Mouse (Mus musculus) kidney, embryonic 15.5 days (tissue): ENCODE measurements around the gene Serpina7. TPM values are rescaled to one million over a fixed set of nuclear protein-coding genes. Genes with fewer than 3 reads are reported as not detected.

ENCODE experiments used
- ATAC-seq: fragments of 200-750 bp; cut with Nextera tagmentation; replicated peaks from 2 replicates; pipeline ENCODE4 v1.8.0; 2017; ENCODE audit warnings: moderate TSS enrichment; ENCODE audit not compliant: low FRiP score
- H3K27ac ChIP-seq: fragments of 300-500 bp; sonication (generic); 2 replicates; pipeline ENCODE4 v1.5.1; 2015; ENCODE audit warnings: mild to moderate bottlenecking, inconsistent platforms
- H3K27me3 ChIP-seq: fragments of 300-500 bp; sonication (generic); 2 replicates; pipeline ENCODE4 v1.6.1; 2015; ENCODE audit warnings: inconsistent platforms
- H3K36me3 ChIP-seq: fragments of 300-500 bp; sonication (generic); 2 replicates; pipeline ENCODE4 v1.6.1; 2015; ENCODE audit warnings: inconsistent platforms
- H3K4me1 ChIP-seq: fragments of 300-500 bp; sonication (generic); 2 replicates; pipeline ENCODE4 v1.6.1; 2015; ENCODE audit warnings: inconsistent platforms
- H3K4me2 ChIP-seq: fragments of 300-500 bp; sonication (generic); 2 replicates; pipeline ENCODE4 v1.6.1; 2015; ENCODE audit warnings: moderate library complexity, mild to moderate bottlenecking, inconsistent platforms
- H3K4me3 ChIP-seq: fragments of 300-500 bp; sonication (generic); replicated peaks from 2 replicates; pipeline ENCODE4 v1.5.1; 2015; ENCODE audit warnings: mild to moderate bottlenecking, inconsistent platforms
- H3K9ac ChIP-seq: fragments of 300-500 bp; sonication (generic); 2 replicates; pipeline ENCODE4 v1.6.1; 2015; ENCODE audit warnings: mild to moderate bottlenecking, inconsistent platforms
- H3K9me3 ChIP-seq: fragments of 300-500 bp; sonication (generic); replicated peaks from 2 replicates; pipeline ENCODE4 v1.6.1; 2016; ENCODE audit warnings: inconsistent platforms
- WGBS: fragments of 180-500 bp; shearing (Covaris S2); methylation state at CpG from one replicate; pipeline ENCODE4 v1.1.7; 2015; ENCODE audit warnings: mixed read lengths; 5-methylcytosine and 5-hydroxymethylcytosine counted together
- polyA plus RNA-seq: library from polyadenylated mRNA; unstranded; fragments of >200 nt; fragmentation: Nextera tagmentation; extraction: Ambion mirVana; gene quantifications from 2 replicates; pipeline ENCODE4 v1.2.1, GENCODE M21; 2015

The Serpina7 gene
- polyA plus RNA-seq = not detected in 2 replicates

GRCm38 (mm10) chrX:139085077-139085476, at the start of gene Serpina7:
Gene Serpina7 (minus strand): TSS chrX:139085236.
- Histone ChIP-seq H3K9me3 (no peaks in the 10 kb centered on the region), H3K4me2 (no peak within 1 kb of the TSS), H3K27ac (no peak within 1 kb of the TSS), H3K4me3 (no peak within 1 kb of the TSS), H3K9ac (no peak within 1 kb of the TSS), H3K27me3 (peaks cover 4% of the 10 kb centered on the region; the same call in 1 of the 2 replicates), H3K36me3 (no peaks in the 10 kb centered on the region), H3K4me1 (no peaks in the 10 kb centered on the region)
- ATAC-seq = no peak

DNA sequence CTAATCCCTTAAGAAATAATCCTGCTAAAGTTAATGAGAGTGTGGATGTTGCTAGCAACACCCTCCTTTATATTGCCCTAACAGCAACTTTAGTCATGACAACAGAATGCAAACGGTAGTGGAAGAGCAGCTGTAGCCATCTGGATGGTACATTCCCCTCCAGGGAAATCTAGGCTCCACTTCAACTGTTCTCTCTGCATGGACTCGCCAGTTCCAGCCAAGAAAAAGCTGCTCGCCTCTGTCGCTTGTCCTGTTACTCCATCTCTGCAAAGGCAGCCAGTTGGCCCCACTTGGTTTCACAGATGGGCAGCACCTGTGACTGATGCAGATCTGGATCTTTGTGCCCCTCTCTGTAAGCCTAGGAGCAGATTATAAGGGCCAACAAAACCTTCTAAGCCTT, 49.0 kb upstream of the Serpina7 start:
- H3K36me3 ChIP-seq = no peaks in the 10 kb centered on the region
- H3K27me3 ChIP-seq = 0 out of 2 replicates have a peak, but pooled peaks cover 5% of the 10 kb centered on the region
- H3K9ac ChIP-seq = no peak overlapping the region
- H3K4me3 ChIP-seq = no peak overlapping the region
- no peak overlapping the region for H3K27ac ChIP-seq
- ATAC-seq = no peak
- no peak overlapping the region for H3K4me2 ChIP-seq
- H3K9me3 ChIP-seq = no peaks in the 10 kb centered on the region
- WGBS = 66% methylated on average over 4 of the region's 4 CpGs
- no peaks in the 10 kb centered on the region for H3K4me1 ChIP-seq

DNA sequence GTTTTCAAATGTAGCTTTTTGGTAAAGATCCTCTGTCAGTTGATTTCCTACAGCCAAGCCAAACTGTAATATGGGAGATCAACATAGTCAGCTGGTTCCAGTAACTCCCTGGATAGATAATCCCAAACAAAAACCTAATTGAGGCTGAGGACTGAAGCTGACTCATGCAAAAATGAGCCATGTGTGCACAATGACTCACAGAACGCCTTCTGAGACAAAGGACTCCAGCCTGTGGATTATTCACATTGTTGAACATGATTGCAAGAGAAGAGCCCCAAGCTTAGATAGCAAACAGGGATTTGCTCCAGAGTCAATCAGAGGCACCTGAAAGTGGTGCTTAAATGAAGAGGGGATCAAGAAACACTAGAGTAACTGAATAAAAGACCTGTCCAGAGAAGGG, 12.2 kb upstream of the Serpina7 start:
- WGBS = 66% methylated on average over 1 of the region's 1 CpGs
- Histone ChIP-seq H3K4me3 (no peak overlapping the region), H3K4me2 (no peak overlapping the region), H3K36me3 (no peaks in the 10 kb centered on the region), H3K9me3 (no peaks in the 10 kb centered on the region), H3K4me1 (no peaks in the 10 kb centered on the region), H3K9ac (no peak overlapping the region), H3K27me3 (peaks cover 4% of the 10 kb centered on the region), H3K27ac (no peak overlapping the region)
- no peak for ATAC-seq

DNA sequence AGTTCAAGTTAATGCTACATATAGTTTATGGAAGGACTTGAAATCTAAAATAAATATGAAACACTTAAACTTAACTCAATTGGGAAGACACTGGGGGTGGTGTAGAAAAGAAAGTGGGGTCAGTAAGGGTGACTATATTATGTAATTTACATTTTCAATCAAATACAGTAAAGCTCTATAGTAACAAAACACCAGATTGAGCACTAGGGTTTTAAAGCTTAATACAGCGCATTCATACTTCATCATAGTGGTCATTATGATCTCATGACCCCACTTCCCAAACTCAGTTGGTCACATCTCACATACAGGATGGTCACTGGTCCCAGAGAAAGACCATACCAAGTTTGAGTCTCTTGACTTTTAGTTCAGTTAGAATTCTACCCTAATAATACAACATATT, 907 bp upstream of the Serpina7 start, which contains the start of gene 4930513O06Rik:
Gene 4930513O06Rik (plus strand): TSS at position 301 of the 400 bp plus-strand sequence.
- no peak within 1 kb of the TSS for H3K9ac ChIP-seq
- no peak within 1 kb of the TSS for H3K4me2 ChIP-seq
- H3K4me3 ChIP-seq = no peak within 1 kb of the TSS
- no peaks in the 10 kb centered on the region for H3K4me1 ChIP-seq
- no peaks in the 10 kb centered on the region for H3K9me3 ChIP-seq
- H3K36me3 ChIP-seq = no peaks in the 10 kb centered on the region
- WGBS = 93% methylated on average over 1 of the region's 1 CpGs
- no peak for ATAC-seq
- H3K27me3 ChIP-seq = peaks cover 4% of the 10 kb centered on the region
- H3K27ac ChIP-seq = no peak within 1 kb of the TSS

DNA sequence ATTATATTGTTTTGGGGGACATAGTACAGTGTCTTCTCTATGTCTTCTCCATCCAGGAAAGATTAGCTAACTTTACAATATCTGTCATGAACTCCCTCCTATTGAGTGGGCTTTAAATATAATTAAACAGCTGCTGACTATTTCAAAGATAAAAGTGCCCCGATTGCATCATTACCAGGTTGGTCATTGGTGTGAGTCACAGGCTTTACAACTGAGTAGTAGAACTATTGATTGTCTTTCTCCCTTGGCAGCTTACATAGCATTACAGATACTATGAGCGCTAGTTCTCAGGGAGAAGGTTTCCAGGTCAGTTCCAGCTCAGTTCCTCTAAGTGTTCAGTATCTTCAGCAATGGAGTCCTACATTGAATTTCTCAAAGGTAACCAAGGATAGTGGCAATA, 6.5 kb downstream of the Serpina7 start:
- Histone ChIP-seq H3K27me3 (peaks cover 2% of the 10 kb centered on the region; the same call in 1 of the 2 replicates), H3K36me3 (no peaks in the 10 kb centered on the region), H3K27ac (no peak overlapping the region), H3K4me2 (no peak overlapping the region), H3K9ac (no peak overlapping the region), H3K9me3 (no peaks in the 10 kb centered on the region), H3K4me3 (no peak overlapping the region), H3K4me1 (no peaks in the 10 kb centered on the region)
- ATAC-seq = no peak
- WGBS = 88% methylated on average over 2 of the region's 2 CpGs

- Histone ChIP-seq H3K9ac (no peak overlapping the region), H3K4me1 (no peaks in the 10 kb centered on the region), H3K9me3 (no peaks in the 10 kb centered on the region), H3K36me3 (no peaks in the 10 kb centered on the region), H3K27me3 (no peaks in the 10 kb centered on the region), H3K4me2 (no peak overlapping the region), H3K4me3 (no peak overlapping the region), H3K27ac (no peak overlapping the region)
- whole genome bisulfite sequencing = 79% methylated on average over 5 of the region's 5 CpGs
- ATAC-seq = no peak
Observed at GRCm38 (mm10) chrX:139064078-139064477, 21.0 kb downstream of the Serpina7 start.

DNA sequence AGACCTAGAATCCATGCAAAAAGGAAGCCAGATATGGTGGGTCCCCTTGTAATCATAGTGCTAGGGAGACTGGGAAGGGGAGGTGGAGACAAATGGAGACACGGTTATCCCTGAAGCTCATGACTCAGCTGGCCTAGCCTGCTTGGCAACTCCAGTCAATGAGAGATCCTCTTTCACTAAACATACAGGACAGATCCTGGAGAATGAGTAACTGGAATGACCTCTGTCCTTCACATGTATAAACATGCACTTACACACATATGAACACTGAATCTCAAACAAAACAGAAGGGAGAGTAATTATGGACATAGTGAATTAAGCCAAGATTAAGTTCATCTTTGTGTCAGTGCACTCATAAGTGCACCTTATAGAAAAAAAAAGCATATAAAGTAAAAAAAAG, 31.9 kb downstream of the Serpina7 start:
- H3K36me3 ChIP-seq = no peaks in the 10 kb centered on the region
- H3K9ac ChIP-seq = no peak overlapping the region
- 73% methylated on average over 1 of the region's 1 CpGs for whole genome bisulfite sequencing
- H3K27ac ChIP-seq = no peak overlapping the region
- no peaks in the 10 kb centered on the region for H3K4me1 ChIP-seq
- H3K9me3 ChIP-seq = no peaks in the 10 kb centered on the region
- no peak overlapping the region for H3K4me3 ChIP-seq
- H3K4me2 ChIP-seq = no peak overlapping the region
- ATAC-seq = no peak
- 0 out of 2 replicates have a peak, but pooled peaks cover 4% of the 10 kb centered on the region for H3K27me3 ChIP-seq

GRCm38 (mm10) chrX:139051976-139052375, 33.1 kb downstream of the Serpina7 start:
- no peaks in the 10 kb centered on the region for H3K4me1 ChIP-seq
- H3K36me3 ChIP-seq = no peaks in the 10 kb centered on the region
- H3K9ac ChIP-seq = no peak overlapping the region
- 50% methylated on average over 1 of the region's 1 CpGs for WGBS
- H3K9me3 ChIP-seq = no peaks in the 10 kb centered on the region
- 0 out of 2 replicates have a peak, but pooled peaks cover 4% of the 10 kb centered on the region for H3K27me3 ChIP-seq
- no peak overlapping the region for H3K4me3 ChIP-seq
- no peak overlapping the region for H3K27ac ChIP-seq
- ATAC-seq = peak; percentile 76
- H3K4me2 ChIP-seq = no peak overlapping the region

- Histone ChIP-seq H3K4me3 (no peak overlapping the region), H3K27ac (no peak overlapping the region), H3K9ac (no peak overlapping the region), H3K36me3 (no peaks in the 10 kb centered on the region), H3K4me1 (no peaks in the 10 kb centered on the region), H3K4me2 (no peak overlapping the region), H3K27me3 (0 out of 2 replicates have a peak, but pooled peaks cover 8% of the 10 kb centered on the region), H3K9me3 (no peaks in the 10 kb centered on the region)
- 50% methylated on average over 1 of the region's 1 CpGs for WGBS
- no peak for ATAC-seq
Observed at GRCm38 (mm10) chrX:139041148-139041547, 43.9 kb downstream of the Serpina7 start.

GRCm38 (mm10) chrX:139039314-139039713, 45.7 kb downstream of the Serpina7 start:
- WGBS = 91% methylated on average over 2 of the region's 2 CpGs
- no peak overlapping the region for H3K4me2 ChIP-seq
- 0 out of 2 replicates have a peak, but pooled peaks cover 8% of the 10 kb centered on the region for H3K27me3 ChIP-seq
- H3K9ac ChIP-seq = no peak overlapping the region
- ATAC-seq = no peak
- H3K4me3 ChIP-seq = no peak overlapping the region
- H3K4me1 ChIP-seq = no peaks in the 10 kb centered on the region
- no peak overlapping the region for H3K27ac ChIP-seq
- H3K36me3 ChIP-seq = no peaks in the 10 kb centered on the region
- no peaks in the 10 kb centered on the region for H3K9me3 ChIP-seq

DNA sequence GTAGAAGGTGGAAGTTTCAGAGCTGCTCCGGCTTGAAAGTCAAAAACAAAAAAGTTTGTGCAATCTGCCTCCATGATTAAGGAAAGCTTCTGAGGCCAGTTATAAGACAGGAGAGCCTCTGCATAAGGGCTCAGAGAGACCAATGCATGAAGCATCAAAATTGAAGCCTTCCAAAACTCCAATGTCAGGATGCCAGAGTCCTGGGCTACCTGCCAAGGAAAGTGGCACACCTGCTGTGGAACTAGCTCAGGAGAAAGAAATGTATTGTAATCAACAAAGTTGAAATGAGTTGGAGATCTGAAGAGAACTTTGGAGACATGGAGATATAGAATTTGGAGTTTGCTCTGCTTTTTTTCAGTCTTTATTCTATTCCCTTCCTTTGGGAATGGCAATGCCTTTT, 47.4 kb downstream of the Serpina7 start:
- H3K4me2 ChIP-seq = no peak overlapping the region
- WGBS = 85% methylated on average over 1 of the region's 1 CpGs

More for the DNA sequence above, 47.4 kb downstream of the Serpina7 start:
- Histone ChIP-seq H3K4me1 (no peaks in the 10 kb centered on the region), H3K27me3 (0 out of 2 replicates have a peak, but pooled peaks cover 8% of the 10 kb centered on the region), H3K4me3 (no peak overlapping the region), H3K9me3 (no peaks in the 10 kb centered on the region), H3K9ac (no peak overlapping the region), H3K36me3 (no peaks in the 10 kb centered on the region), H3K27ac (no peak overlapping the region)
- no peak for ATAC-seq
